Comparison of ENCODE assay signal across 20 mouse cellular contexts in the genomic region with DNA sequence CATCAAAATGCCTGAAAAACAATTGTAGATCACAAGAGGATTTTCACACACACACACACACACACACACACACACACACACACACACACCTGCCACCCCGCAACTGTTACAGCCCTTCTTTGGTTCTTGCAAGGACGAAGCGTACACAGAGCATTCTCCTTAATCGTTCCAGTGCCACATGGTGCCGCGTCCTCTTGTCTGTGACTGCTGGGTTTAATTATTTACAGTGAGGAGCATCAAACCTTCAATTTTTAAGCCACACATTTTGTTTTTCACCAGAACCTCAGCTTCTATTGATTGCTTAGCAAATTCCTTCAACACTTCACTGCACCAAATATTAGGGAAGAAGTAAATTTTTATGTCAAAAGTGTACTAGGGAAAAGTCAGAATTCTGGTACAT. TPM values are rescaled to one million over a fixed set of nuclear protein-coding genes. Genes with fewer than 3 reads are reported as not detected.
A peak's percentile ranks its signal among the peaks of the same experiment; 100 is the strongest.
DNase-seq lines count a peak whose midpoint lies in the region; ATAC-seq and TF ChIP-seq lines count a peak whose summit lies in the region.
"Had no signal": no experiment of that assay in that cellular context is flagged by ENCODE, and none has a peak within 500 bp of the region (broad histone marks: within the 10 kb centered on the region; RNA-seq: fewer than 3 reads in every experiment).

No protein-coding gene starts in this region.

- WGBS in liver, adult 2 months = 48% methylated on average over 6 of the region's 6 CpGs
- 64% methylated on average over 6 of the region's 6 CpGs for WGBS in liver, postnatal 0 days (ENCODE audit: insufficient replicate concordance)
- 85% methylated on average over 6 of the region's 6 CpGs for WGBS in midbrain, embryonic 10.5 days

- H3K79me2 ChIP-seq in liver, adult 2 months (ENCODE audit: control insufficient read depth, insufficient read depth, low read length) = no peaks in the 10 kb centered on the region

- H3K4me1 ChIP-seq in liver, adult 2 months (ENCODE audit: control insufficient read depth, insufficient read depth, low read length) = no peaks in the 10 kb centered on the region; the same call in 1 of the 2 replicates
- peaks cover 4% of the 10 kb centered on the region; the same call in 1 of the 2 replicates for H3K4me1 ChIP-seq in liver, postnatal 0 days (ENCODE audit: insufficient read depth)
- H3K4me1 ChIP-seq in midbrain, embryonic 10.5 days = peaks cover 38% of the 10 kb centered on the region
- H3K4me1 ChIP-seq: embryonic facial prominence, embryonic 10.5 days; heart, embryonic 12.5 days had no signal

- H3K36me3 ChIP-seq in liver, adult 2 months (ENCODE audit: control insufficient read depth, insufficient read depth, low read length) = no peaks in the 10 kb centered on the region
- no peaks in the 10 kb centered on the region for H3K36me3 ChIP-seq in liver, postnatal 0 days (replicated peaks; ENCODE audit: insufficient read depth, low read length)
- H3K36me3 ChIP-seq in midbrain, embryonic 10.5 days = no peaks in the 10 kb centered on the region
- H3K36me3 ChIP-seq: embryonic facial prominence, embryonic 10.5 days; heart, embryonic 12.5 days; hindbrain, embryonic 10.5 days had no signal

- TF ChIP-seq CTCF in liver, adult 2 months (IDR thresholded peaks at IDR 0.05; ENCODE audit: low read depth, low read length) = no peak
- TF ChIP-seq CTCF in liver, postnatal 0 days (IDR thresholded peaks at IDR 0.05; ENCODE audit: low read depth) = no peak

- TF ChIP-seq POLR2A in liver, adult 2 months (IDR thresholded peaks at IDR 0.05; ENCODE audit: extremely low read depth, insufficient read depth, low read length) = no peak

- H3K9ac ChIP-seq in liver, adult 2 months (ENCODE audit: low read depth, low read length) = no peak overlapping the region
- H3K9ac ChIP-seq in liver, postnatal 0 days (replicated peaks) = no peak overlapping the region
- H3K9ac ChIP-seq: forebrain, embryonic 13.5 days; heart, embryonic 12.5 days; hindbrain, embryonic 14.5 days had no signal

- H3K27me3 ChIP-seq in liver, adult 2 months (ENCODE audit: control insufficient read depth, insufficient read depth, low read length) = no peaks in the 10 kb centered on the region
- H3K27me3 ChIP-seq in liver, postnatal 0 days (ENCODE audit: insufficient read depth, low read length) = no peaks in the 10 kb centered on the region
- H3K27me3 ChIP-seq in midbrain, embryonic 10.5 days (ENCODE audit: low read depth, poor library complexity, severe bottlenecking) = no peaks in the 10 kb centered on the region
- H3K27me3 ChIP-seq: CH12.LX; forebrain, embryonic 13.5 days; heart, embryonic 12.5 days had no signal

- TF ChIP-seq EP300 in liver, postnatal 0 days (IDR thresholded peaks at IDR 0.05; ENCODE audit: low read depth) = no peak

- DNase-seq in liver, adult 2 months (ENCODE audit: extremely low read depth, low read depth, low spot score) = peak; percentile 3
- DNase-seq in liver, postnatal 0 days = no peak
- DNase-seq in kidney, adult 9 months = peak; percentile 87
- DNase-seq in kidney, postnatal 10 days = peak; percentile 20
- no peak for DNase-seq in cerebellum, adult 18-20 months
- DNase-seq in layer of hippocampus, postnatal 25 days (ENCODE audit: extremely low spot score in 1 of 2, low spot score in 1 of 2) = no peak
- DNase-seq in midbrain, embryonic 10.5 days (ENCODE audit: low spot score) = no peak
- DNase-seq: adrenal gland, adult 2 months; adrenal gland, postnatal 25 days; cerebellum, adult 2 months; cerebellum, postnatal 10 days; gastrocnemius, postnatal 36 days; heart, adult 2 months had no signal

- ATAC-seq in liver, postnatal 0 days = no peak
- ATAC-seq: forebrain, embryonic 13.5 days had no signal

- H3K4me2 ChIP-seq in liver, postnatal 0 days (ENCODE audit: low read depth, low read length) = no peak overlapping the region
- H3K4me2 ChIP-seq: forebrain, embryonic 13.5 days; heart, embryonic 12.5 days; hindbrain, embryonic 14.5 days had no signal

- H3K27ac ChIP-seq in liver, adult 2 months (replicated peaks; ENCODE audit: insufficient read depth, low read depth, low read length) = no peak overlapping the region
- H3K27ac ChIP-seq in liver, postnatal 0 days (ENCODE audit: low read depth) = no peak overlapping the region
- H3K27ac ChIP-seq in midbrain, embryonic 10.5 days (replicated peaks) = no peak overlapping the region
- H3K27ac ChIP-seq: embryonic facial prominence, embryonic 10.5 days; forebrain, embryonic 13.5 days; heart, adult 2 months; hindbrain, embryonic 10.5 days; hindbrain, embryonic 14.5 days had no signal

- no peak overlapping the region for H3K4me3 ChIP-seq in liver, adult 2 months (ENCODE audit: insufficient read depth, low read depth, low read length)
- H3K4me3 ChIP-seq in liver, postnatal 0 days (ENCODE audit: low read depth, low read length) = no peak overlapping the region
- no peak overlapping the region for H3K4me3 ChIP-seq in midbrain, embryonic 10.5 days
- H3K4me3 ChIP-seq: embryonic facial prominence, embryonic 10.5 days; forebrain, embryonic 13.5 days; heart, adult 2 months; heart, embryonic 12.5 days; hindbrain, embryonic 10.5 days had no signal

- no peaks in the 10 kb centered on the region for H3K9me3 ChIP-seq in liver, postnatal 0 days (ENCODE audit: low read length)
- no peaks in the 10 kb centered on the region for H3K9me3 ChIP-seq in midbrain, embryonic 10.5 days (replicated peaks)
- H3K9me3 ChIP-seq: embryonic facial prominence, embryonic 10.5 days; forebrain, embryonic 13.5 days; heart, embryonic 12.5 days; hindbrain, embryonic 10.5 days had no signal

RNA-seq across cellular contexts. Expression of a gene that starts 15.3 kb away (rescaled TPM):
- total RNA-seq in liver, adult 2 months (2014; rRNA removed) = 0.09 and 0.20 TPM in 2 replicates
- 0.02 and 0.04 TPM in 2 replicates for polyA plus RNA-seq in liver, adult 2 months (2012; rRNA removed)
- polyA plus RNA-seq in liver, postnatal 0 days (2015; fragmentation: Nextera tagmentation; extraction: Ambion mirVana) = 0.02 and 0.05 TPM in 2 replicates
- total RNA-seq in layer of hippocampus, postnatal 25 days (2021) = under 1 TPM; 0.37 to 0.68 TPM
- polyA plus RNA-seq in midbrain, embryonic 10.5 days (2016; fragmentation: Nextera tagmentation; extraction: Ambion mirVana) = 2.8 and 3.4 TPM in 2 replicates
- total RNA-seq: gastrocnemius, adult 8-10 months; gastrocnemius, postnatal 36 days had no signal

Comparison
In these comparisons a context has a peak if more than half of its experiments do, and no peak if none do; other contexts are left out.
1. DNase-seq: peak in liver, adult 2 months (single experiment), kidney, adult 9 months (single experiment) and kidney, postnatal 10 days (single experiment); none in liver, postnatal 0 days (single experiment), cerebellum, adult 18-20 months (0 of 2), layer of hippocampus, postnatal 25 days (0 of 2) and midbrain, embryonic 10.5 days (single experiment).